Mouse (Mus musculus): ENCODE measurements around the gene Aspg.

- TF ChIP-seq POLR2A (IDR thresholded peaks at IDR 0.05; ENCODE audit: low read depth, low read length) (no peak), CTCF (conservative IDR thresholded peaks at IDR 0.05; ENCODE audit: insufficient read depth, insufficient read length, low read depth, low read length) (peak; percentile 96)
Observed at GRCm38 (mm10) chr12:112077651-112078050, 28.8 kb upstream of the Aspg start.
